Mouse (Mus musculus): ENCODE data around the gene Tdrd1. TPM values are rescaled to one million over a fixed set of nuclear protein-coding genes. Genes with fewer than 3 reads are reported as not detected.

The Tdrd1 gene
- polyA plus RNA-seq, 1 experiment, result 0.02 TPM

DNA sequence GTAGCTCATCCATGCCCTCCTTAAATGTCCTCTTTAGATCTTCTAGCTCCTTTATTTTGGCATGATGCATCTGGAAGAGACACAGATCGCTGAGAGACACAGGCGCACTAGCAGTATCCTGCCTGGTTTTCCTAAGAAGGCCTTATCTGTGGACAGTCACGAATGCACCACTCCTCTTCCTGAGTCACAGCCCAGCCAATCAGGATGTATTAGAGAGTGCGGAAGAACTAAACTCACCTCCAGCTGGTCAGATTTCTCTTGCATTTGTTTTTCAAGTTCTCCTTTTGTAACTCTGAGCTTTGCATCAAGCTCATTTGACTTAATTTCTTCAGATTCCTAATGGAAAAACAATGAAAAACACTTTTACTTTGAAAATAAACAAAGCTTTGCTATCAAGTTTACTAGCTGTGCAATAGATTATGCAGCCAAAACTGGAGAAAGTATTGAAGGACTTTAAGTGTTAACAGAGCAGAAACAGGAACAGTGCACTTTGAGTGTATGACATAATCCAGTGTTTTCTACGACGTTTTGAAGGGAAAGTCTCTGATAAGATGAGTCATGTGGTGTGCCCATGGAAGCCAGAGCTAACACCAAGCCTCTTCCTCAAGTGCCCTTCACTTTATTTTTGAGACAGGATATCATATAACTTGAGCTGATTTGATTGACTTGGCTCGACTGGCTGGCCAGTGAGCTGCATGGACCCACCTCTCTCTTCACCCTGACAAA is 24.9 kb upstream of the Tdrd1 start:
- H3K4me3 ChIP-seq (ENCODE audit: insufficient read depth, low read depth, low read length), result no peak overlapping the region
- 63% methylated on average over 7 of the region's 7 CpGs for WGBS
- H3K36me3 ChIP-seq (ENCODE audit: control insufficient read depth, insufficient read depth, low read length), result peaks cover 5% of the 10 kb centered on the region
- DNase-seq, result no peak
- no peaks in the 10 kb centered on the region for H3K27me3 ChIP-seq (replicated peaks; ENCODE audit: control insufficient read depth, insufficient read depth, low read length)
- no peak overlapping the region for H3K27ac ChIP-seq (ENCODE audit: insufficient read depth, low read depth, low read length)
- TF ChIP-seq POLR2A (IDR thresholded peaks at IDR 0.05; ENCODE audit: low read depth, low read length) (no peak), CTCF (conservative IDR thresholded peaks at IDR 0.05; ENCODE audit: insufficient read depth, insufficient read length, low read depth, low read length) (no peak)
- H3K4me1 ChIP-seq (ENCODE audit: control insufficient read depth, insufficient read depth, low read length), result no peaks in the 10 kb centered on the region

DNA sequence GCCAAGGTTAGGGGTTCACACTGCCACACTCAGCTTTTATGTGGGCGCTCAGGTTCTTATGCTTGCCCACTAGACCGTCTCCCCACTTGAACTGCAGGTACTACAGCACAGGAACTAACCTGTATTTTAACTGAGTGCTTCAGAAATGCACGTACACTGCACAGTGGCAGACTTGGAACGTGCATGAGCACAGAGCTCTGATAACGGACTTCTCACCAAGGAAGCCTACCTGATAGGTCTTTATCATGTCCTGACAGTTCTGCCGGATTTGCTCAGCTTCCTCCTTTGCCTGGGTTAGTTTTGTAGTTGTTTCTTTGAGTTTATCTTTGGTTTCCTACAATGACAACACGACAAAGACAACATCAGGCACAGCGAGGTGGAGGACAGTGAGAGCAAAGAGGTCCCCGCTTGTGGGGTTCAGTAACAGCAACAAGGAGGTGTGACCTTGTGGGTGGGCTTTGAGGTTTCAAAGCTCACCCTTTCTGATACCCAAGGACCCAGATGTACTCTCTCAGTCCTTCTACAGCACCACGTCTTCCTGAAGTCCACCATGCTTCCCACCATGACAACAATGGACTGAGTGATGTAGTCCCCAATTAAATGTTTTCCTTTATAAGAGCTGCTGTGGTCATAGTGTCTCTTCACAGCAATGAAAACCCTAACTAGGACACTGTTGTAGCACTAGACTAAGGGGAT is 24.2 kb upstream of the Tdrd1 start:
- Histone ChIP-seq H3K27me3 (replicated peaks; ENCODE audit: control insufficient read depth, insufficient read depth, low read length) (no peaks in the 10 kb centered on the region), H3K4me3 (ENCODE audit: insufficient read depth, low read depth, low read length) (no peak overlapping the region), H3K4me1 (ENCODE audit: control insufficient read depth, insufficient read depth, low read length) (no peaks in the 10 kb centered on the region), H3K36me3 (ENCODE audit: control insufficient read depth, insufficient read depth, low read length) (peaks cover 5% of the 10 kb centered on the region), H3K27ac (ENCODE audit: insufficient read depth, low read depth, low read length) (no peak overlapping the region)
- DNase-seq, result no peak
- TF ChIP-seq CTCF (conservative IDR thresholded peaks at IDR 0.05; ENCODE audit: insufficient read depth, insufficient read length, low read depth, low read length) (no peak), POLR2A (IDR thresholded peaks at IDR 0.05; ENCODE audit: low read depth, low read length) (no peak)
- WGBS, result 90% methylated on average over 10 of the region's 10 CpGs

DNA sequence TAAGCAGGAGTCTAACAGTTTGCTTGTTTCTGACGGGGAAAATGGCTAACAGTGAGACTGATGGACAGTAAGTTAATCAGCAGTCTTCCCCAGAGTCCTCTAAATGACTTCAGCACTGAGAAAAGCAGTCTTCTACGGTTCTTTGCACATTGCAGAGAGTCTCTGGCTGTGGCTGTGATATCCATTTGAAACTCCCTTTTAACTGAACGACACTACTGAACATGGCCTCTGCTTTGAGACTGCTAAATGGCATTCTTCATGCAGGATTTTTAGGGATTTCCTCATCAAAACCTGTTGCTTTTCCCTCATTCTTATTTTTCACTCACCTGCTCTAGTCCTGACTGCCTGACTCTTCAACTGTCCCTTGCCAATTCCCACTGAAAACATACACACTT is 23.7 kb upstream of the Tdrd1 start:
- H3K27ac ChIP-seq (ENCODE audit: insufficient read depth, low read depth, low read length), result no peak overlapping the region

DNA sequence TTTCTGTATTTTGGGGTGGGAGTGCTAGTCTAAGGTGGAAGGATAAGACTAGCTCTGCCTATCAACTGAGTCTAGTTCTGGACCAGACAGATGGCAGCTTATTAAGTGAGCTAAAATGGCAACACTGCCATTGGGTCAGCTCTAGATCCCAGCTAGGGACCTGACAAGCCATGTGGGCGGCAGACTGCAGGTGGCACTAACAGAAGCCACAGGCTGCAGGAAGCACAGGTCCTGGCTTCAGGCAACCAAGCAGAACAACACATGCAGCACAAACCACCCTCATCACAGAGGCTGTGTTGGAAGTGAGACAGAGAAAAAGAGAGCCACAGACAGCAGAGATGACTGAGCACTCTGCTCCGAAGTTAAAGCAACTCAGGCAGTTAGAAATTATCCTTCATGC is 20.6 kb upstream of the Tdrd1 start:
- peaks cover 5% of the 10 kb centered on the region for H3K36me3 ChIP-seq (ENCODE audit: control insufficient read depth, insufficient read depth, low read length)
- no peak overlapping the region for H3K4me3 ChIP-seq (ENCODE audit: insufficient read depth, low read depth, low read length)
- TF ChIP-seq CTCF (conservative IDR thresholded peaks at IDR 0.05; ENCODE audit: insufficient read depth, insufficient read length, low read depth, low read length), result no peak; the same call in 1 of the 2 replicates
- TF ChIP-seq POLR2A (IDR thresholded peaks at IDR 0.05; ENCODE audit: low read depth, low read length), result no peak
- WGBS, result 55% methylated on average over 2 of the region's 2 CpGs
- 0 out of 2 replicates have a peak, but pooled peaks cover 1% of the 10 kb centered on the region for H3K4me1 ChIP-seq (ENCODE audit: control insufficient read depth, insufficient read depth, low read length)
- DNase-seq, result no peak
- no peaks in the 10 kb centered on the region for H3K27me3 ChIP-seq (replicated peaks; ENCODE audit: control insufficient read depth, insufficient read depth, low read length)
- H3K27ac ChIP-seq (ENCODE audit: insufficient read depth, low read depth, low read length), result no peak overlapping the region

More for the DNA sequence above, 23.7 kb upstream of the Tdrd1 start:
- DNase-seq, result no peak
- no peaks in the 10 kb centered on the region for H3K27me3 ChIP-seq (replicated peaks; ENCODE audit: control insufficient read depth, insufficient read depth, low read length)
- H3K4me1 ChIP-seq (ENCODE audit: control insufficient read depth, insufficient read depth, low read length), result no peaks in the 10 kb centered on the region
- 76% methylated on average over 3 of the region's 3 CpGs for WGBS
- peaks cover 3% of the 10 kb centered on the region for H3K36me3 ChIP-seq (ENCODE audit: control insufficient read depth, insufficient read depth, low read length)
- TF ChIP-seq CTCF (conservative IDR thresholded peaks at IDR 0.05; ENCODE audit: insufficient read depth, insufficient read length, low read depth, low read length), result no peak
- TF ChIP-seq POLR2A (IDR thresholded peaks at IDR 0.05; ENCODE audit: low read depth, low read length), result no peak
- H3K4me3 ChIP-seq (ENCODE audit: insufficient read depth, low read depth, low read length), result no peak overlapping the region

DNA sequence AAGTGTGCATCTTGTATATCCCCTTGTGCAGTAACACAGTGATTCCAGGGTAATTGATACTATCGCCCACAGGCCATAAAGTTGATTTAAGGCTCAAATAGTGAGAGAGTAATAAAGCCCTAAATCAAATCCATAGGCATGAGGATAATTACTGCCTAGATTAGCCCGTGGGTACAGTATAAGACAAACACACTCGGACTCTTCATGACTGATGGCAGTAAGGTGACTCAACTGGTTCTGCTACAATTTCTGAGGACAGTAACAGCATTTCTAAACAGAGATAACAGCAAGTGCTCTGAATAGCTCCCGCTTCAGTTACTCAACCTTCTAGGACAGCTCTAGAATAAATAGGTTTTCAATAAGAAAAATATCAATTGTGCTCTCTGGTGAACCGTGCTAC is 18.9 kb upstream of the Tdrd1 start:
- no peak for TF ChIP-seq POLR2A (IDR thresholded peaks at IDR 0.05; ENCODE audit: low read depth, low read length)
- TF ChIP-seq CTCF (conservative IDR thresholded peaks at IDR 0.05; ENCODE audit: insufficient read depth, insufficient read length, low read depth, low read length), result no peak
- 76% methylated on average over 5 of the region's 5 CpGs for WGBS

DNA sequence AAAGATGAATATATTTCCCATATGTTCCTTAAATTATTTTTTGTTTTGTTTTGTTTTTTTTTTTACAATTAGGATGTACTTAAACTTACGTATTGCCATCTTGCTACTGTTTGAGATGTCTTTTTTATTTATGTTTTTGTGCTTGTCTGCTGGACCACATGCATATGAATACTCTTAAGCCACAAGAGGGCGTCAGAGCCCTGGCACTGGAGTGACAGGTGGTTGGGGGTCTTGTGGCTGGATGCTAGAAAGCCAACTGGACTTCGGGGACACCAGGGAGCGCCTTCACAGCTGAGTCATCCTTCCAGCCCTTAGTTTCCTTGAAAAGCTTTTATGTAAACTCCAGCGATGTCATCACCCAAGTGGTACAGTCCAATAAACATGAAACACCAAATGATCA is 17.2 kb upstream of the Tdrd1 start:
- H3K4me3 ChIP-seq (ENCODE audit: insufficient read depth, low read depth, low read length), result no peak overlapping the region
- H3K36me3 ChIP-seq (ENCODE audit: control insufficient read depth, insufficient read depth, low read length), result peaks cover 2% of the 10 kb centered on the region
- DNase-seq, result no peak
- no peak overlapping the region for H3K27ac ChIP-seq (ENCODE audit: insufficient read depth, low read depth, low read length)
- no peaks in the 10 kb centered on the region for H3K27me3 ChIP-seq (replicated peaks; ENCODE audit: control insufficient read depth, insufficient read depth, low read length)
- peaks cover 7% of the 10 kb centered on the region; the same call in 1 of the 2 replicates for H3K4me1 ChIP-seq (ENCODE audit: control insufficient read depth, insufficient read depth, low read length)
- TF ChIP-seq POLR2A (IDR thresholded peaks at IDR 0.05; ENCODE audit: low read depth, low read length) (no peak), CTCF (conservative IDR thresholded peaks at IDR 0.05; ENCODE audit: insufficient read depth, insufficient read length, low read depth, low read length) (peak; percentile 43)
- WGBS, result 64% methylated on average over 5 of the region's 5 CpGs

More for the DNA sequence above, 18.9 kb upstream of the Tdrd1 start:
- DNase-seq, result no peak
- Histone ChIP-seq H3K27me3 (replicated peaks; ENCODE audit: control insufficient read depth, insufficient read depth, low read length) (no peaks in the 10 kb centered on the region), H3K36me3 (ENCODE audit: control insufficient read depth, insufficient read depth, low read length) (peaks cover 2% of the 10 kb centered on the region; the same call in 1 of the 2 replicates), H3K4me3 (ENCODE audit: insufficient read depth, low read depth, low read length) (no peak overlapping the region), H3K27ac (ENCODE audit: insufficient read depth, low read depth, low read length) (no peak overlapping the region), H3K4me1 (ENCODE audit: control insufficient read depth, insufficient read depth, low read length) (peaks cover 7% of the 10 kb centered on the region; the same call in 1 of the 2 replicates)

DNA sequence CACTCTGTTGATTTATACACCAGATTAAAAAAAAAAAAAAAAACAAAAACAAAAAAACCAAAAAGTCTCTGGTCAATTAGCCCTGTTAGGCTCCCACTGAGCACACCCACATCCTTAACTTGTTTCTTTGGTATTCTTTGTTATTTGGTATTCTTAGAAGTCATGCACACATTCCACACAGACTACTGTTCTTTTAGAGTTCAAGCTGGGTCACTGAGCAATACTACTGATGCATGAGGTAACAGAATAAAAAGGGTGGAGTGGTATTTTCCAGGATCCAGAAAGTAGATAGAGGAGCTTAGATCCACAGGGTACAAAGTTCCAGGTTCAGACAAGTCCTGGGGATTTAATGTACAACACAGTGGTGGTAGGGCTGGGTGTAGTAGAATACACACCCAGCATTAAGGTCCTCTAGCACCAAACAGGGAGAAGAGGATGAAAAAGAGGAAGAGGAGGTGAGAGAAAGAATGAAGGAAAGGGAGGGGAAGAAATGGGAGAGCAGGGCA is 15.3 kb upstream of the Tdrd1 start:
- Histone ChIP-seq H3K4me1 (ENCODE audit: control insufficient read depth, insufficient read depth, low read length) (peaks cover 7% of the 10 kb centered on the region; the same call in 1 of the 2 replicates), H3K27me3 (replicated peaks; ENCODE audit: control insufficient read depth, insufficient read depth, low read length) (no peaks in the 10 kb centered on the region), H3K27ac (ENCODE audit: insufficient read depth, low read depth, low read length) (no peak overlapping the region), H3K4me3 (ENCODE audit: insufficient read depth, low read depth, low read length) (no peak overlapping the region), H3K36me3 (ENCODE audit: control insufficient read depth, insufficient read depth, low read length) (peaks cover 2% of the 10 kb centered on the region)
- DNase-seq, result peak; percentile 25
- TF ChIP-seq POLR2A (IDR thresholded peaks at IDR 0.05; ENCODE audit: low read depth, low read length) (no peak), CTCF (conservative IDR thresholded peaks at IDR 0.05; ENCODE audit: insufficient read depth, insufficient read length, low read depth, low read length) (no peak)
